In the genomic region with DNA sequence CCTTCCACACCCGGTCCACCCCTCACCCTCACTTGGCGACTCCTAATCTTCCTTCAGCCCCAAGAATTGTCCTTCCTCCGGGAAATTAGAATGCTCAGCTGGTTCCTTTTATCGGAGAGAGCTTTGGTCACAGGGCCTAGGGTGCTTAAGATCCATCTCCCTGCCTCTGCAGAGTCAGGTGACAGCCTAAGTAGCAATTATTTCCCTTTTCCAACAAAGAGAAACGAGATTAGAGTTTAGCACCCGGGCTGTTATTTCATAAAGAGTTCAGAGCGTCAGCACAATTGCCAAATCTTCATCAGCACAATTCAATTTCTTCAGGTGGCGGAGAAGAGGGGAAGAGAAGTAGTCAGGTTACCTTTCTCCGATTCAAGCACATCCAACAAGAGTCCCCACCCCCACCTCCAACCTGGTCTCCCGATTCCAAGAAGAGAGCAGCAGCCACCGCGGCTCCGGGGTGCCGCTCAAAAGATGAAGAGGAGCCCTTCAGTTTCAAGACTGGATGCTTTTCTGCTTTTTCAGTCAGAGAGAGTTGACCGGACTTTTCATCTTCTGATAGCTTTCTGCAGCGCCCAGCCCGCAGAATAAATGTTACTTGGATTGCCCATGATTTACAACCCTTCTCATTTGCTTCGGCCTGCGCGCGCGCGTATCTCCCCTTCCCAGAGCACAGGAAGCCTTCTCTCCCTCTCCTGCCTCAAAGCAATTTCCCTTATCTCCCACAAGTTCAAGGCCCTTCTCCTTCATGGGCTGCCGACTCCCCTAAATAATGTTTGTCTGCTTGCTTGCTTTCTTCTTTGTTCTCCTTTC, we compare ENCODE assay signal across 9 mouse cellular contexts. TPM values are rescaled to one million over a fixed set of nuclear protein-coding genes. Genes with fewer than 3 reads are reported as not detected.
DNase-seq lines count a peak whose midpoint lies in the region; ATAC-seq and TF ChIP-seq lines count a peak whose summit lies in the region.
"Had no signal": no experiment of that assay in that cellular context is flagged by ENCODE, and none has a peak within 500 bp of the region (broad histone marks: within the 10 kb centered on the region; RNA-seq: fewer than 3 reads in every experiment).

No protein-coding gene starts in this region.

- peaks cover 20% of the 10 kb centered on the region for H3K4me1 ChIP-seq in kidney, embryonic 16.5 days (ENCODE audit: insufficient read depth, low read length)
- H3K4me1 ChIP-seq in hindbrain, embryonic 16.5 days (ENCODE audit: control insufficient read depth, insufficient read depth, low read depth, low read length), result peaks cover 11% of the 10 kb centered on the region
- 0 out of 2 replicates have a peak, but pooled peaks cover 8% of the 10 kb centered on the region for H3K4me1 ChIP-seq in midbrain, postnatal 0 days (ENCODE audit: insufficient read depth, low read length)

- no peaks in the 10 kb centered on the region for H3K36me3 ChIP-seq in kidney, embryonic 16.5 days (ENCODE audit: insufficient read depth, low read length)
- no peaks in the 10 kb centered on the region for H3K36me3 ChIP-seq in hindbrain, embryonic 16.5 days (ENCODE audit: control insufficient read depth, insufficient read depth, low read length)
- no peaks in the 10 kb centered on the region for H3K36me3 ChIP-seq in midbrain, postnatal 0 days (ENCODE audit: insufficient read depth, low read length)

- peak overlapping the region; percentile 23; the same call in 1 of the 2 replicates for H3K9ac ChIP-seq in kidney, embryonic 16.5 days (replicated peaks; ENCODE audit: low read length)
- peak overlapping the region; percentile 14 for H3K9ac ChIP-seq in hindbrain, embryonic 16.5 days (ENCODE audit: low read depth, low read length)
- H3K9ac ChIP-seq in midbrain, postnatal 0 days (replicated peaks; ENCODE audit: low read length, poor library complexity, severe bottlenecking), result no peak overlapping the region

- H3K27me3 ChIP-seq in kidney, embryonic 16.5 days (ENCODE audit: insufficient read depth, low read length), result no peaks in the 10 kb centered on the region
- no peaks in the 10 kb centered on the region for H3K27me3 ChIP-seq in hindbrain, embryonic 16.5 days (replicated peaks; ENCODE audit: control insufficient read depth, insufficient read depth, low read length)
- H3K27me3 ChIP-seq in midbrain, postnatal 0 days (ENCODE audit: insufficient read depth, low read length), result no peaks in the 10 kb centered on the region

- H3K4me3 ChIP-seq in kidney, embryonic 16.5 days (ENCODE audit: low read length), result peak overlapping the region; percentile 25
- peak overlapping the region; percentile 6; the same call in 1 of the 2 replicates for H3K4me3 ChIP-seq in hindbrain, embryonic 16.5 days (ENCODE audit: low read length)
- H3K4me3 ChIP-seq in midbrain, postnatal 0 days (ENCODE audit: low read depth, low read length), result no peak overlapping the region; the same call in 1 of the 2 replicates

- WGBS in kidney, embryonic 16.5 days, result 11% methylated on average over 24 of the region's 24 CpGs
- WGBS in hindbrain, embryonic 16.5 days, result 23% methylated on average over 24 of the region's 24 CpGs
- 20% methylated on average over 24 of the region's 24 CpGs for whole genome bisulfite sequencing in midbrain, postnatal 0 days

- H3K27ac ChIP-seq in kidney, embryonic 16.5 days (ENCODE audit: low read length), result no peak overlapping the region
- H3K27ac ChIP-seq in hindbrain, embryonic 16.5 days (ENCODE audit: low read depth, low read length), result peak overlapping the region; percentile 52
- H3K27ac ChIP-seq in midbrain, postnatal 0 days (ENCODE audit: low read depth, low read length), result peak overlapping the region; percentile 47

- TF ChIP-seq CTCF in midbrain, postnatal 0 days (IDR thresholded peaks at IDR 0.05), result no peak

- no peaks in the 10 kb centered on the region for H3K9me3 ChIP-seq in kidney, embryonic 16.5 days (ENCODE audit: low read length)
- no peaks in the 10 kb centered on the region for H3K9me3 ChIP-seq in hindbrain, embryonic 16.5 days (ENCODE audit: control insufficient read depth, low read length)
- no peaks in the 10 kb centered on the region for H3K9me3 ChIP-seq in midbrain, postnatal 0 days (ENCODE audit: low read length)

- peak overlapping the region; percentile 52 for H3K4me2 ChIP-seq in kidney, embryonic 16.5 days (replicated peaks; ENCODE audit: low read depth, low read length)
- H3K4me2 ChIP-seq in hindbrain, embryonic 16.5 days (ENCODE audit: low read length), result peak overlapping the region; percentile 38
- H3K4me2 ChIP-seq in midbrain, postnatal 0 days (ENCODE audit: low read depth, low read length, poor library complexity, severe bottlenecking), result peak overlapping the region; percentile 26; the same call in 1 of the 2 replicates

- DNase-seq in kidney, adult 8-10 months, result no peak
- peak; percentile 54 for DNase-seq in embryo, embryonic 10.5 days (ENCODE audit: low spot score)
- DNase-seq in midbrain, postnatal 0 days (ENCODE audit: low spot score), result peak; percentile 20
- DNase-seq in gastrocnemius, adult 18-20 months (ENCODE audit: low spot score), result no peak
- no peak for DNase-seq in spleen, postnatal 10 days (ENCODE audit: low spot score in 2 of 2)
- DNase-seq: thymus, adult 18-20 months had no signal

- no peak for ATAC-seq in kidney, embryonic 16.5 days (ENCODE audit: low FRiP score, low TSS enrichment)
- no peak for ATAC-seq in hindbrain, embryonic 16.5 days
- no peak for ATAC-seq in midbrain, postnatal 0 days (ENCODE audit: low FRiP score)
- ATAC-seq in CD4-positive, CD25-positive, alpha-beta regulatory T cell, adult 4 months, result no peak

RNA-seq across cellular contexts. Expression of a gene that starts 26.7 kb away (rescaled TPM):
- polyA plus RNA-seq in kidney, embryonic 16.5 days (2015; fragmentation: Nextera tagmentation; extraction: Ambion mirVana), result 75.6 and 76.3 TPM in 2 replicates
- 96.7 and 105 TPM in 2 replicates for polyA plus RNA-seq in hindbrain, embryonic 16.5 days (2015; fragmentation: Nextera tagmentation; extraction: Ambion mirVana)
- 157 and 184 TPM in 2 replicates for total RNA-seq in midbrain, postnatal 0 days (2014; rRNA removed)
- 65.7 and 70.6 TPM in 2 replicates for polyA plus RNA-seq in midbrain, postnatal 0 days (2015; fragmentation: Nextera tagmentation; extraction: Ambion mirVana)
- total RNA-seq in gastrocnemius, adult 18-20 months (2021), result 10 to 100 TPM; 38.5 to 45.0 TPM
- 10 to 100 TPM; 19.2 to 20.3 TPM for polyA plus RNA-seq in CD4-positive, CD25-positive, alpha-beta regulatory T cell, adult 4 months (2017; shearing (Covaris generic))

Comparison
In these comparisons a context has a peak if more than half of its experiments do, and no peak if none do; other contexts are left out.
1. DNase-seq: peak in embryo, embryonic 10.5 days (single experiment) and midbrain, postnatal 0 days (single experiment); none in kidney, adult 8-10 months (0 of 2), gastrocnemius, adult 18-20 months (single experiment) and spleen, postnatal 10 days (0 of 2).
2. Peak in every context shown above with its lines, with median percentiles within 50 percentile points of each other: H3K4me2 ChIP-seq.